Mouse (Mus musculus): Measurements from ENCODE around the gene Glo1.

Glo1 gene

DNA sequence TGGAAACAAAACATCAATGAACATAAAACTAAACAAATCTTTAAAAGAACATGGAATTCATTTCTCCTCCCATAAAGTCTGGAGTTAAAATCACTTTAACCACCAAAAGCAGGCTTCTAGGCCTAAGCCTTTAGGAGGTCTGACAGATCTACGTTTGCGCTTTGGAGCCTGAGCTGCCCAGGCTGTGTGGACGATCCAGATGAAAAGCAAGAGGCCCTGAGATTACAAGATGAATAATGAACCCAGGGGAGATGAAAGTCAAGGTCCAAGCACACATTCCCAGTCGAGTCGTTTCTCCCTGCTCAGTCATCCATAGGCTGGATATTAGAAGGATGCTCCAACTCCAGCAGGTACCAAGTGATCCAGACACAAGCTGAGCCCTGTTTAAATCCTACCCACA, 90.0 kb downstream of the Glo1 start:
- DNase-seq (ENCODE audit: low spot score in 2 of 2): no peak

Data from right cerebral cortex, postnatal 10 days (tissue).